Mouse (Mus musculus) T-helper 17 cell (primary cell): ENCODE measurements at regions not wholly inside any gene's neighbourhood (a gene's known extent, or its start where the extent isn't known, plus 50 kb on each side); places are given as distances from the start of the nearest gene placed in this dataset.
"Not testable (repeated sequence)": the region's sequence is repeated elsewhere in the genome, so short reads cannot be mapped to it uniquely, and the experiment has no call there.

Experiments
- in situ Hi-C, 2 experiments: fragments of 300-600 bp; cut with MboI, MseI; formaldehyde crosslinking; loops; 1 replicate in 1 of 2; 2 replicates in 1 of 2; pipeline ENCODE4 v1.15.1; 2025; ENCODE audit warnings: high pct_unique_total_duplicates in 2 of 2

- in situ Hi-C loops, result no loop called here
Observed at GRCm38 (mm10) chr4:4556126-4556525, 237.0 kb downstream of the Impad1 start.

DNA sequence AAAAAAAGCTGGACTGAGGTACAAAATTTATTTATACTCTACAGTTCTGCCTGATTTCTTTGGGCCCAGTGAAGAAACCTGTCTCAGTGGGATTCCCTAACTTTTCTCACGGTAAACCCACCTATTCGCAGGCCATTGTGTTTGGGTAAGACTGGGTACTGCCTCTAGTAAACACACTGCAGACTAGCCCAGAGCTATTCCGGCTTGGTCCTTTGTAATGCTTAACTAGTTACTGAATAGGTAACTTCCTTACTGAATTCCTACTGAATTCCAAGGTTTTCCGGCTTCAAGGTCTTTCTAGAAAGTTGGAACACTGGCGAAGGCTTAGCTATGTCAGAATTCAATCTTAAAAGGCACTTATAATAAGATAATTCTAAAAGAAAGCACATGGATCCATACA, 242.9 kb downstream of the Impad1 start:
- in situ Hi-C loops, result no loop called here

DNA sequence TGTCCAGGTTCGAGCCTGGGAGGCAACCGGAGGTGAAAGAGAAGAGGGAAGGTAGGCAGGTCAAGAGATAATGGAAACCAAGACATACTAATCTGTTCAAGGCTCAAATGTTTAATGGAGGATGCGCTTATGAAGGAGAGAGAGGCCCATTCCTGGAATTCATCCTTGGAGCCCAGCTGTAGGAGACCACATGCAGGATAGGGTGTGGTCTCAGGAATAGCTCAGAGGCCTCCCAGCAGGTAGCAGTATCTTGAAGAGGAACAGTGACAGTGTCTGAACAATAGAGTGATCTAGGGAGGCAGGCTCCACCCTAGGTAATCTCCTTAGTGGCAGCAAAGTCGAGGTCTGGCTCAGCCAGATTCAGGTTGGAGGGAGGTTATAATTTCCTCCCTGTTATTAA, 243.3 kb downstream of the Impad1 start:
- in situ Hi-C loops, result no loop called here

DNA sequence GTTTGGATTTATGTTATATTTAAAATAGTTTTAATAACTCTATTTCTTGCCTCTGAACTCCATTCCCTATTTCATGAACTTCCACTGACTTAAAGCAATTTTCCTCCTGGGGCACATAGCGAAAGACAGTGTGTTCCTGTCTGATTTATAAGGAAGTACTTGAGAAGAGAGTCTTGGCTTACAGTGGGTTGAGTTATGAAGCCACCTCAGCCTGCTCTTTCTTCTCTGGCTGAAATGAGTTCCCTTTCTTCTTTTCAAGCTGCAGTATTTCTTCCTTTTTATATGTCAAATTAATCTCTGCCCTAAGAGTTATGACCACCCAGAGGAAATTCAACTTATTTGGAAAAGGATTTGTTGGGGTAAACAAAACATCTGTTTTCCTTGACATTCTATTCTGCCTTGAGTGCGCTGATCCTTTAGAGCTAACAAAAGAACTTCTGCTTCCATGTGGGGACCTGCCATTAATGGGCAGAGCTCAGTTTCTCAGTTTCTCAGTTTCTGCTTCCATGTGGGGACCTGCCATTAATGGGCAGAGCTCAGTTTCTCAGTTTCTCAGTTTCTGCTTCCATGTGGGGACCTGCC, 255.9 kb downstream of the Impad1 start:
- in situ Hi-C loops, result no loop called here

DNA sequence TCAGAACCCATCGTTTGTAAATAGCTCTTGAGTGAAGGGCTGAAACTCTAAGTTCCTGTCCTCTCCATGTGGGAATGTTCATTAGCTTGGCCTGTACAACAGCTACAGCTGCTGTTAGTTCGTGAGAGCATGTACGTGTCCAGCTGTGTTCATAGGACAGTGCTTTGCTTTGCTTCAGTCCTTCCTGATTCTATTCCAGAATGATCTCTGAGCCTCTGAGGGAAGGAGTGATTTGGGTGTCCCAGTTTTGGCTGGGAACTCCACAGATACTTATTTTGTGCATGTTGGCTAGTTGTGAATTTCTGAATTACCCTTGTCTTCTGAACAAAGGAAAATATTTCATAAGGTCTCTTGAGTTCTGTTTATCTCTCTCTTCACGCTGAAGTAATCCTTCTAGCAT, 261.0 kb downstream of the Impad1 start:
- in situ Hi-C loops, result no loop called here

DNA sequence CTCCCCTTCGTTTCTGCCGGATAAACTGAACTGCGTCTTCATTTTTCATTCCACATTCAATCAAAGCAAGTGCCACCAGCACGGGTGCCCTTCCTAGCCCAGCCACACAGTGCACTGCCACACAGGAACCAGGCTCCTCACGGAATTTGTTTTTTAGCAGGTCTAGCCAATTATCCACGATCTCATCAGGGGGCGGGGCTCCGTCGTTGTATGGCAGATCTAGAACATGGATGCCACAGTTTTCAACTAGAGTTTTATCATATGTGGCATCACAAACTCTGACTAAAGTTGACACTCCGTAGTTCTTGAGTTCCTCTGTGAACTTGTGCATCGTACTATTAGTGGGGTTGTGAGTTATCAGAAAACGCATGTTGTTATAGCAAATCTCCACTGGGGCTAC, 264.8 kb downstream of the Impad1 start:
- in situ Hi-C loops, result no loop called here

DNA sequence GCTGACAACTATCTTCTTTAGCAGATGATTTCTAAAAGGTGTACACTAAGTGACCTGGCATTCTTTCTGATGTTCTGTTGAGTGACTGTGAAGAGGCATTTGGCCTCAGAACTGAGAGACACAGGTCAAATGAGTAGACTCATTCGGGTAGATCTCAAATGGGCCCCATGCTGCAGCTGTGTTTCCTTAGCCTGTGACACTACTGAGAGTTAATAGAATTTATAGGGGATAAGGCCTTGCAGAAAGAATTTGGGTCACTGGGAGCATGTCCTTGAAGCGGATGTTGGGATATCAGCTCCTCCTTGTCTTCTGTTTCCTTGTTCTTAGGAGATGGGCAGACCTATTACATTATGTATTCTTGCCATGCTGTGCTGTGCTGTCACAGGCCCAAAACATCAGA, 271.4 kb downstream of the Impad1 start:
- in situ Hi-C loops, result no loop called here

GRCm38 (mm10) chr4:4518741-4519140, 274.4 kb downstream of the Impad1 start:
- in situ Hi-C loops, result no loop called here

DNA sequence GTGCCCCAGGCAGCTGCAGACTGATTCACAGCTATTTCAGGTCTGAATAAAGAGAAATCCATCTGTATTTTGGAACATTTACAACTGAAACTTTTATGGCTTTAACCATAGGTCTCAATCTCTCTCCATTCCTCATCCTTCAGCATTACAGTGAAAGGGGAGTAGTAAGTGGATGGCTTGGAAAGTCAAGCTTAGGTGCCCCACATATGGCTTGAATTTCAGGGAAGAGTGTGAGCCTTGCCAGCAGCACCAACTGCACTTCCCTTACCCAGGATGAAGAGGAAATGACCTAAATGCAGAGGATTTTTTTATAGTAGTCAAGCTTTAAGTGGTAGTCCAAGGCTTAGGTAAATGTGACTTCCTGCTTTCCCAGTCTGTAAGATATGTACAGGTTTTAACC, 279.8 kb downstream of the Impad1 start:
- in situ Hi-C loops, result no loop called here

GRCm38 (mm10) chr4:4510180-4510920, 282.8 kb downstream of the Impad1 start:
- in situ Hi-C loops, result no loop called here

GRCm38 (mm10) chr4:4509296-4509695, 283.9 kb downstream of the Impad1 start:
- in situ Hi-C loops, result no loop called here

GRCm38 (mm10) chr4:4497199-4497598, 296.0 kb downstream of the Impad1 start:
- in situ Hi-C loops, result no loop called here

DNA sequence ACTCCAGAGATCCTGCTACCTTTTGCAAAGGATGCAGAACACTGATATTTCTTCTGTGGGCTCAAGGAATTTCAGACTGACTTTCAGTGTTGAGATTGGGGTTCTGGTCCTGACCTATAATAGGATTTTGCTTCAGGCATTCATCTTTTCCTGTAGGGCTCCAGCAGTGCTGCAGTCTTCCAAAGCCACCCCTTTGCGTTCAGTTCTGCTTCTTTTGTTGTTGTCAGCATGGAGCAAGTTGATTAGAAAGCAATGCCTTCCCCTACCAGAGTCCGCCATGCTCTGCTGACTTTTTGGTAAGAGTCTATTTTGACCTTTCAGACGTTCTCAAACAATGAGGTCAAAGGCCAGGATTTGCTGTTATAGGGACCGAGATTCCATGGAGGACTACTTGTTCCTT, 297.0 kb downstream of the Impad1 start:
- in situ Hi-C loops, result no loop called here

DNA sequence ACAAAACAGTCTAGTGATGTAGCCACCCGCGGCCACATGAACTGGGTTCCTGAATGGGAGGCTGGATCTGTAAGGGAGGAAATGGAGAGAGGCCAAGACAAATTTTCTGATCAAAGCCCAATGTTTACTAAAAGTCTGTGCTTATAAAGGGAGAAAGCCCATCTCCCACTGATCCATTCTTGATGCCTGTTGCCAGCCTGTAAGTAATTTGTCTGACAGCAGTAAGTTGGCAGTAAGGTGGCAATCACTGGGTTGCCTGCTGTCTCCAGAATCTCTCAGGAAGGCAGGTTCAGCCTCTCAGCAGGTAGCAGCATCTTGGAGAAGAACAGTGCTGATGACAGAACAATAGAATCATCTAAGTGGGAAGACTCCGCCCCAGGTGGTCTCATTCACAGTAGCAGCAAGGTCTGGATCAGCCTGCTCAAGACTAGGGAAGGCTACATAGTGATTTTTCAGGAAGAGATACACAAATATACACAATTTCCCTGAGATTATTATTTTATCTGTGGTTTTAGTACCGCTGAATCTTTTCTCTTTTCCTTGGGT, 327.9 kb downstream of the Impad1 start:
- in situ Hi-C loops, result no loop called here

- in situ Hi-C loops, result no loop called here
Observed at GRCm38 (mm10) chr4:4464130-4464700, 328.9 kb downstream of the Impad1 start.

DNA sequence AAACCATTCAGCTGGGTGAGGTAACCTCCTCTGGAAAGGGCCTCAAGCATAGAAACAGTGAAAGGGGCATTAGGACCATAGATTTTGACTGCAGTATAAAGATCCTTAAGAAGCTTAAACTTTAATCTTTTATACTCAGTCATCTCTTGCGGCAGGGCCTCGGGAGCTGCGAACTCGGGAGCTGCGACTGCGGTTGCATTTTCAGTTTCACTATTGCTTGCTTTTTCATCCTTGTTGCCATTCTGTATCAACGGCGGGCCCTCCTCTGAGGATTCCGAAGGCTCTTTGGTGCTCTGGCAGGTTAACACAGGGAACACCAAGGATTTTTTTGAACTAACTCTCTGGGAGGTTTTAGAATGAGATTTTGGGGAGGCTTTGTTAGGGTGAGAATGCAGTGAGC, 333.9 kb downstream of the Impad1 start:
- in situ Hi-C loops, result no loop called here

DNA sequence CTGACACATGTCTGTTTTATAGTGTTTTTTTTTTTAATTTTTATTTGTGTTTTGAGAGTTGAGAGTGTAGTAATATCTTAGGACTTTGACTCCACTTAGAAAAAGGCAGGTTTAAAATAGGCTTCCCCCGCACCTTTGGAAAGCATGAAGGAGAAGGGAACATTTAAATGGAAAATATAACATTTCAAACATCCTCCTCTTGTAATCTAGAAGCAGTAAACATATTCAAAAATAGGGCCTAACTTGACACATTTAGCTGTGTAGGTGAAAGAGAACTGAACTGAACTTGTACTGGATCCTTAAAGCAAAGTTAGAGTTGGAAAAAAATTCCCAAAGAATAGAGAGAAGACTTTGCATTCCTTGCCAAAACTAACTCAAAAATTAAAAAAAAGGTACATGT, 343.1 kb downstream of the Impad1 start:
- in situ Hi-C loops, result no loop called here

- in situ Hi-C loops, result no loop called here
Observed at GRCm38 (mm10) chr4:4442650-4443049, 350.5 kb downstream of the Impad1 start.

- in situ Hi-C loops, result no loop called here
Observed at GRCm38 (mm10) chr4:4437559-4437958, 355.6 kb downstream of the Impad1 start.

- in situ Hi-C loops, result not testable (repeated sequence)
Observed at GRCm38 (mm10) chr4:4424526-4424925, 347.2 kb upstream of the Sdr16c6 start.

DNA sequence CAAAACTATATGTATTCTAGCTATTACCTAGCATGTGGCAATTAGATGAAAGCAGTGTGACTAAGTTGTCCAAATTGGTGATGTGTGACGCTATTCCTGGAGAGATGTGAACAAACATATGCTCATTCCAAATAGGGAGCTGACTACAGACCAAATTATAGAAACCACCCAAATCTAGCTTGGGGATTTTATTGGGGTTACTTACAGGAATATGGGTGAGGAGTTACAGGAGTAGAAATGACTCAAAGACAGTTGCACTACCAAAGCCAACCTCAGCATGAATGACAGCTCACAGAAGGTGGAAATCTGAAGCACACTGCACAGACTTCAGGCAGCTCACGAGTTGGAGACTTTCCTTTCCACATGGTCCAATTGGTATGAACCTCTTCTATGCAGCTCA, 326.5 kb upstream of the Sdr16c6 start:
- in situ Hi-C loops, result no loop called here

DNA sequence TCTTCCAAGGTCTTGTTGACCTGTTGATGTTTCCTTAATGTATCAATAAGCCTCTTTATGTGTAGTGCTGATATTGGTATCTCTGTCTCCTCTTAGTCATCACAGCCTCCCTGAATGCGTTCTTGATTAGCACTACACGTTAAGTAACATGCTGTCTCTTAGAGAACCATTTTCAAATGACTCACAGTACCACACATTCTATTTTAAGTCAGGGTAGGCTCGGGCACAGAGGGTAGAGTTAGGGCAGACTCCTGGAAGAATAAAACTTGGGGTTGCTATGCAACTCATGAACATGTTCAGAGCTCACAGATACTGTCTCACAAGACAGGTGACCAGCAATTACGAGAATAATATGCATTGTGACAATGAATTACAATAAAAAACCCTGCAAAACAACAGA, 320.1 kb upstream of the Sdr16c6 start:
- in situ Hi-C loops, result no loop called here

GRCm38 (mm10) chr4:4380024-4380590, 302.8 kb upstream of the Sdr16c6 start:
- in situ Hi-C loops, result no loop called here
